Mouse (Mus musculus) yolk sac, embryonic 10.5 days (tissue): ENCODE measurements around the gene Gm10272.
"Not testable (repeated sequence)": the region's sequence is repeated elsewhere in the genome, so short reads cannot be mapped to it uniquely, and the experiment has no call there.

Experiments used
- DNase-seq: peaks from one replicate; pipeline ENCODE4 v3.0.0-alpha.2; 2017; ENCODE audit warnings: low spot score

The Gm10272 gene

GRCm38 (mm10) chr10:77706326-77706725 lies at the start of gene Gm10272:
Gm10272 (plus strand) TSS chr10:77706626.
- no peak for DNase-seq

- no peak for DNase-seq
Measured at GRCm38 (mm10) chr10:77658286-77658994, 48.0 kb upstream of the Gm10272 start.

- DNase-seq, result no peak
Measured at GRCm38 (mm10) chr10:77663949-77664665, 42.3 kb upstream of the Gm10272 start.

- DNase-seq, result no peak
Measured at GRCm38 (mm10) chr10:77666342-77666741, 40.1 kb upstream of the Gm10272 start.

GRCm38 (mm10) chr10:77667402-77667801 lies 39.0 kb upstream of the Gm10272 start:
- no peak for DNase-seq

GRCm38 (mm10) chr10:77670710-77671109 lies 35.7 kb upstream of the Gm10272 start:
- DNase-seq, result no peak

GRCm38 (mm10) chr10:77671519-77671918 lies 34.9 kb upstream of the Gm10272 start:
- peak; percentile 60 for DNase-seq

- DNase-seq, result no peak
Measured at GRCm38 (mm10) chr10:77673765-77674164, 32.7 kb upstream of the Gm10272 start.

- no peak for DNase-seq
Measured at GRCm38 (mm10) chr10:77677562-77677961, 28.9 kb upstream of the Gm10272 start.

- DNase-seq, result no peak
Measured at GRCm38 (mm10) chr10:77682994-77683393, 23.4 kb upstream of the Gm10272 start.

GRCm38 (mm10) chr10:77684181-77684580 lies 22.2 kb upstream of the Gm10272 start:
- no peak for DNase-seq

- DNase-seq, result no peak
Measured at GRCm38 (mm10) chr10:77685895-77686664, 20.3 kb upstream of the Gm10272 start, which contains the start of gene Tspear. Tspear (plus strand) TSS chr10:77686569.

- no peak for DNase-seq
Measured at GRCm38 (mm10) chr10:77687021-77687420, 19.4 kb upstream of the Gm10272 start.

- not testable (repeated sequence) for DNase-seq
Measured at GRCm38 (mm10) chr10:77690356-77690807, 16.0 kb upstream of the Gm10272 start, which contains the start of gene Gm19402. Gm19402 (minus strand) TSS chr10:77690757.

GRCm38 (mm10) chr10:77697133-77697532 lies 9.3 kb upstream of the Gm10272 start, which contains the start of gene Gm9508:
Gm9508 (minus strand) TSS chr10:77697233.
- no peak for DNase-seq

GRCm38 (mm10) chr10:77709831-77710230 lies 3.4 kb downstream of the Gm10272 start:
- no peak for DNase-seq

GRCm38 (mm10) chr10:77711157-77711556 lies 4.7 kb downstream of the Gm10272 start, which contains the start of gene Gm10024:
Gm10024 (plus strand) TSS chr10:77711457.
- not testable (repeated sequence) for DNase-seq

GRCm38 (mm10) chr10:77713734-77714133 lies 7.3 kb downstream of the Gm10272 start:
- no peak for DNase-seq

GRCm38 (mm10) chr10:77715507-77715906 lies 9.1 kb downstream of the Gm10272 start, which contains the start of gene Gm10142:
Gm10142 (plus strand) TSS chr10:77715807.
- no peak for DNase-seq

- DNase-seq, result not testable (repeated sequence)
Measured at GRCm38 (mm10) chr10:77720299-77720698, 13.9 kb downstream of the Gm10272 start, which contains the start of gene Krtap12-1. Krtap12-1 (plus strand) TSS chr10:77720599.

- no peak for DNase-seq
Measured at GRCm38 (mm10) chr10:77724855-77725254, 18.4 kb downstream of the Gm10272 start.

GRCm38 (mm10) chr10:77726186-77726585 lies 19.8 kb downstream of the Gm10272 start, which contains the start of gene Gm10100:
Gm10100 (plus strand) TSS chr10:77726486.
- DNase-seq, result no peak
